Mouse (Mus musculus): ENCODE measurements around the gene Lce3b.

Lce3b gene

DNA sequence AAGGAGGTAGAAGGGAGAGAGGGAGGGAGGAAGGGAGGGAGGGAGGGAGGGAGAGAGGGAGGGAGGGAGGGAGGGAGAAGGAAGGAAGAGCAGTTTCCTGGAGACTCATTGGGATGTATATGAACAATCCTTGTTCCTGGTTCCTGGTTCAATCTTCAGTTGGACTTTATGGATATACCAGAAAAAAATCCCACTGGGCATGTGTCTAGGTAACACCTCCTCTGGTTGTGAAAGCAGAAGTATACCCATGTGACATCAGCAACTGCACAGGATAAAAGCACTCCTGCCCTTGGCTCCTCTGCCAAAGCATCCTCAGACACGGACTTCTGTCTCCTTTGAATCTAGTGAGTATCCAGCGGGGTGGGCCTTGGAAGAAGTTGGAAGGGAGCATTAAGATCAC is at the start of gene Lce3b:
Gene Lce3b, plus strand, starts transcription at position 301 of the 400 bp plus-strand sequence.
- no peak for DNase-seq

GRCm38 (mm10) chr3:92894063-92894462 is 38.7 kb upstream of the Lce3b start:
- DNase-seq: no peak

DNA sequence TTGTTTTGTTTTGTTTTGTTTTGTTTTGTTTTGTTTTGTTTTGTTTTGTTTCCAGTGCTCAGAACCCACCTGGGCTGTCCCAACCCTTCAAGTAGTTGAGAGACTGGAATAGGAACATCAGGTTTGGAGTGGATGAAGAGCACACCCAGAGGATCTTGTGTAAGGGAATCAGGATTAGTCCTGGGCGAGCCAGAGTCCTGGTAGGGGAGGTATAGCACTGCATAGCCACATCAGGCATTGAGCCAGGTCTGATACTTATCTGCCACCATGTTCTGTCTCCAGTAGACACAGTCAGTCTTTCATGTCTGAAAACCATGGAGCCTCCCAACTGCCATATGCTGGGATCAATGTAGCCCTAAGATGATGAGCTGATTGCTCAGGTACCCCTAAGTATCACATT is 38.3 kb upstream of the Lce3b start:
- no peak for DNase-seq

DNA sequence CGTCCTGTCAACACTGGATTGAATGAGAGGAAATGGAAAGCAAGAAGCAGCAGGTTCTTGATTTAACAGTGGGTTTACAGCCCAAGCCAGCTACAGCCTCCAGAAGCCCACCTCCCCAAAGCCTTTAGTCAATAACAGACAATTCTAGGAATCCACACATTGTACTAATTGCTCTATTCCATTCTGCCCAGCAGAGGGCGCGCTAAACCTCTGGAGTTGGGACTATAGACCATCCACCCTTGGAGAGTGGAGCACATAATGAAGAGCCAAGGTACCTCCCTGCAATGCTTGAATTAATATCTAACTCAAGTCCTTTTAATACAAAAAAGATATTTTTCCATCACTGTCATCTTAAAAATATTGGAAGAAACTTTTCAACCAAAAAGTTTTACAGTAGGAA is 29.8 kb upstream of the Lce3b start:
- no peak for DNase-seq

GRCm38 (mm10) chr3:92903640-92904039 is 29.1 kb upstream of the Lce3b start:
- DNase-seq: no peak

- no peak for DNase-seq
These were observed 27.6 kb upstream of the Lce3b start for GRCm38 (mm10) chr3:92905182-92905581.

- DNase-seq: no peak
These were observed 25.2 kb upstream of the Lce3b start for GRCm38 (mm10) chr3:92907571-92907970.

DNA sequence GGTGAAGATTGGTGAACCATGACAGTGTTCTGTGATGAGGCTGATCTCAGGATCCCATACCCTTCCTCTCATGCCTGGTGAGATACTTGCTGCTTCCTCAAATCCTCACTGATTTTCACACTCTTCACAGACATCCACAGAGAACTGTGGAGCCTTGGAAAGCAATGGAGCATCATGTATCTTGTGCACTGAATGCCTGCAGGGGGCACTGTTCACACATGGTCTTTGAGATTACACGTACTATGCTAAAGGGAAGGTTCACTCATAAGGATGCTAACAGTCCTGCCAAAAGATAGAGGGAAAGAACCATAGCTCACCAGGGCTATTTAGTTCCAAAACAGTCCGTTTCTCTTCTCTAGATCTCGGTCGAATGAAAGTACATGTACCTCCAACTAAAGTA is 12.4 kb upstream of the Lce3b start:
- no peak for DNase-seq

GRCm38 (mm10) chr3:92926130-92926529 is 6.6 kb upstream of the Lce3b start, which contains the start of gene Lce3a:
TSS of gene Lce3a (minus strand) at chr3:92926230.
- DNase-seq: no peak

GRCm38 (mm10) chr3:92944186-92944585 is 11.4 kb downstream of the Lce3b start, which contains the start of gene Lce3c:
TSS of gene Lce3c (plus strand) at chr3:92944486.
- DNase-seq: no peak

- no peak for DNase-seq
These were observed 24.3 kb downstream of the Lce3b start, which contains the start of gene Lce3d for GRCm38 (mm10) chr3:92957090-92957489. TSS of gene Lce3d (plus strand) at chr3:92957390.

DNA sequence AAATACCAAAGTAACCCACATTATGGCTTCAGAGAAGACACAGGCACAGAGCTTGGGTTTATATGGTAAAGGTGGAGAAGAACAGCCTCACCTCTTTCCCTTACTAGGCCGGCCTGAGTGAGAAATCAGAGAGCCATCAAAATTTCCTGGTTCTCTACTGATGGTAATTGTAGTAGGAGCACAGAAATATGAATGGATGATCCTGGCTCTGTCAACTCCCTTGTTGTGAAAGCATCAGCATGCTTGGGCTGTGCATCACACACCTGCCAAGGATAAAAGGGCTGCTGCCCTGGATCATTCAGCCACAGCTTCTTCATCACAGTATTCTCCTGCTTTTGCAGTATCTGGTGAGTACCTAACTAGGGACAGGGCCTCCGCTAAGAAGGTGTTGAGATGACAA is 34.0 kb downstream of the Lce3b start, which contains the start of gene Lce3e:
Gene Lce3e, plus strand, starts transcription at position 301 of the 400 bp plus-strand sequence.
- DNase-seq: no peak

DNA sequence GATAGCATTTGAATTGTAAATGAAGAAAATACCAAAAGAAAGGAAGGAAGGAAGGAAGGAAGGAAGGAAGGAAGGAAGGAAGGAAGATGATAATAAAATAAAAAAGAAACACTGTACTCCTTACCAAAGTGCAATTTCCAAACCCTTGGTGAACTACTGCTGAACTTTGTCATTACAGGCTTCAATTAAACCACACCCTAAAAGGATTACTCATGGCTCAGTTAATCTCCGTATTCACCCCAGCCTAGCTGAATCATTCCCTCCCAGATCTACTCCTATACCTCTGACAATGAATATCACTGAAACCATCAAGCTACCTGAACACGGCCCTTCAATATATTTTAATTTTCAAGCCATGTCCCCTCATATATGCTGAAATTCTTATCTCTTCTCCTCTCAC is 45.7 kb downstream of the Lce3b start:
- DNase-seq: no peak
